Mouse (Mus musculus) neural tube, embryonic 14.5 days (tissue): Measurements from ENCODE around the gene Bach2. TPM values are rescaled to one million over a fixed set of nuclear protein-coding genes. Genes with fewer than 3 reads are reported as not detected.

Experiments
- ATAC-seq: fragments of 200-750 bp; cut with Nextera tagmentation; 2 replicates; pipeline ENCODE4 v1.8.0; 2017; ENCODE audit warnings: low read depth, mild to moderate bottlenecking, moderate TSS enrichment, moderate library complexity
- H3K27ac ChIP-seq: fragments of 300-500 bp; sonication (generic); 2 replicates; pipeline ENCODE4 v1.5.1; 2014; ENCODE audit warnings: low read depth, mild to moderate bottlenecking, control low read depth, low read length, moderate library complexity, mixed read lengths
- H3K27me3 ChIP-seq: fragments of 300-500 bp; sonication (generic); 2 replicates; pipeline ENCODE4 v1.6.1; 2014; ENCODE audit warnings: low read length; ENCODE audit not compliant: control insufficient read depth, insufficient read depth
- H3K36me3 ChIP-seq: fragments of 300-500 bp; sonication (generic); 2 replicates; pipeline ENCODE4 v1.6.1; 2014; ENCODE audit warnings: low read length, mixed read lengths; ENCODE audit not compliant: control insufficient read depth, insufficient read depth
- H3K4me1 ChIP-seq: fragments of 300-500 bp; sonication (generic); 2 replicates; pipeline ENCODE4 v1.6.1; 2014; ENCODE audit warnings: low read length; ENCODE audit not compliant: control insufficient read depth, insufficient read depth
- H3K4me2 ChIP-seq: fragments of 300-500 bp; sonication (generic); 2 replicates; pipeline ENCODE4 v1.6.1; 2014; ENCODE audit warnings: mild to moderate bottlenecking, low read depth, low read length, control low read depth
- H3K4me3 ChIP-seq: fragments of 300-500 bp; sonication (generic); 2 replicates; pipeline ENCODE4 v1.5.1; 2014; ENCODE audit warnings: low read depth, low read length, control low read depth, mixed read lengths
- H3K9ac ChIP-seq: fragments of 300-500 bp; sonication (generic); replicated peaks from 2 replicates; pipeline ENCODE4 v1.6.1; 2014; ENCODE audit warnings: low read depth, mild to moderate bottlenecking, control low read depth, low read length, mixed read lengths
- H3K9me3 ChIP-seq: fragments of 300-500 bp; sonication (generic); 2 replicates; pipeline ENCODE4 v1.6.1; 2016; ENCODE audit warnings: low read length; ENCODE audit not compliant: control insufficient read depth
- WGBS: fragments of 180-500 bp; shearing (Covaris S2); extraction: QIAGEN DNeasy Blood & Tissue Kit; methylation state at CpG from one replicate; pipeline ENCODE4 v1.1.7; 2014; 5-methylcytosine and 5-hydroxymethylcytosine counted together
- polyA plus RNA-seq: library from polyadenylated mRNA; unstranded; fragments of >200 nt; fragmentation: Nextera tagmentation; extraction: Ambion mirVana; gene quantifications from 2 replicates; pipeline ENCODE4 v1.2.1, GENCODE M21; 2014

The Bach2 gene
- polyA plus RNA-seq, 1 experiment from 2014 or later: 32.4 TPM

DNA sequence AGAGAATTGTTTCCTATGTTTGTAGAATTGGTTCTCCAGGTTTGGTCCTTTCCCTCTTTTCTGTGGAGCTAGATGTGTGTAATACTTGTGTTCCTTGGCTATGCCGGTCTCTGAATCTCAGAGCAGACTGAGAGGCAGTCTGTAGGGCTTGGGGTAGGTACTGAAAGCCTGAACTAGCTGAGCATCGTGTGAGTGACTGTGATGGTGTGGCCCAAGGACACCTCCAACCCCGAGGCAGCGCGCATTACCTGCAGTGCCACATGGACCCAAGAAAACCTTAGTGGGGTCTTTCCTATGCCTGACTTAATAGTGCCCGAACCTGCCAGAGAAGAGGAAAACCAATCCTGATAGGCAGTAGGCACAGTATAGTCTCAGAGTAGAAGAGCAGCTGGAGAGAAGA, 85.5 kb downstream of the Bach2 start:
- no peaks in the 10 kb centered on the region for H3K27me3 ChIP-seq
- 95% methylated on average over 6 of the region's 6 CpGs for WGBS
- H3K4me3 ChIP-seq: no peak overlapping the region
- no peaks in the 10 kb centered on the region for H3K9me3 ChIP-seq
- no peak for ATAC-seq
- H3K36me3 ChIP-seq: no peaks in the 10 kb centered on the region
- H3K4me1 ChIP-seq: peaks cover 44% of the 10 kb centered on the region
- no peak overlapping the region for H3K27ac ChIP-seq
- no peak overlapping the region for H3K4me2 ChIP-seq
- no peak overlapping the region for H3K9ac ChIP-seq

GRCm38 (mm10) chr4:32324967-32325366, 86.4 kb downstream of the Bach2 start:
- Histone ChIP-seq H3K4me1 (peaks cover 44% of the 10 kb centered on the region), H3K27ac (peak overlapping the region; percentile 3; the same call in 1 of the 2 replicates), H3K4me2 (no peak overlapping the region), H3K4me3 (no peak overlapping the region), H3K9me3 (no peaks in the 10 kb centered on the region), H3K9ac (no peak overlapping the region), H3K36me3 (no peaks in the 10 kb centered on the region), H3K27me3 (no peaks in the 10 kb centered on the region)
- ATAC-seq: no peak
- 42% methylated on average over 4 of the region's 4 CpGs for WGBS

- no peak overlapping the region for H3K4me2 ChIP-seq
- 16% methylated on average over 3 of the region's 3 CpGs for WGBS
- H3K36me3 ChIP-seq: no peaks in the 10 kb centered on the region
- no peak overlapping the region for H3K9ac ChIP-seq
- H3K27ac ChIP-seq: peak overlapping the region; percentile 36; the same call in 1 of the 2 replicates
- no peak overlapping the region for H3K4me3 ChIP-seq
- peaks cover 44% of the 10 kb centered on the region for H3K4me1 ChIP-seq
- H3K27me3 ChIP-seq: no peaks in the 10 kb centered on the region
- ATAC-seq: 0 out of 2 replicates have a peak, but pooled peaks have one; percentile 1
- H3K9me3 ChIP-seq: no peaks in the 10 kb centered on the region
Observed at GRCm38 (mm10) chr4:32325596-32325995, 87.0 kb downstream of the Bach2 start.

DNA sequence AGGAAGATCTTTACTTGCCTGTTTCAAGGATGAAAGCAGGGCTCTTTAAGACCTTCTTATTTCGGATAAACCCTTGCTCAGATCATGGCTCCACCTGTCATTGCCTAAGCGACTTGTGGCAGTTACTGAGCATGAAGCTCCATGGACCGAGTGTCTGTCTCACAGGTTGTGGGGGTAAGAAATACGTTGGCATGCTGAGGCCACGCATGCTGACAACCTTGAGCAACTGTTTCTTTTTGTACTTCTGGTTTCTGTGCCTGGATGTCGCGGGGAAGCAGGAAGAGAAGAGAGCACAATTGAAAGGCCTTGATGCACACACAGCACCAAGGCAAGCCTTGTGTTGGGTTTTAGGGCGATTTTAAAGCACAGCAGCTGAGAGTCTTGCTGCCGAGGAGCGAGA, 87.7 kb downstream of the Bach2 start:
- H3K9ac ChIP-seq: no peak overlapping the region; the same call in 1 of the 2 replicates
- 28% methylated on average over 10 of the region's 10 CpGs for WGBS
- 0 out of 2 replicates have a peak, but pooled peaks have one; percentile 19 for ATAC-seq

DNA sequence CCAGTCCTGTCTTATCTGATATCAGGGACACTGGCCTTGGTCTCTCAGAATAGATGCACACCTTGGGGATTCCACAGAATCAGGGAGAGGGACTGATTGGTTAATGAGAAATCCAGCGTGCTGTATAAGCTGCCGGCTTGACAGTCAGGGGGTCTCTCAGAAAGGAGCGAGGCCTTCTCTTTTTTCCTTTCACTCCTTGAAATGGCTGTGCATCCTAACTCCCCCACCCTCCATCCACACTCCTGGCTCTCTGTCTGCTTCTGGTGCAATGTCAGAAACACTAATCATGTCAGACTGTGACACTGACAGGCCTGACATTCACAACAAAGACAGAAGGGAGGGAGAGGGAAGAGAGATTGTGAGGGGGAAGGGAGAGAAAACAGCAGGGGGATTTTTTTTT, 88.3 kb downstream of the Bach2 start:
- peak overlapping the region; percentile 13; the same call in 1 of the 2 replicates for H3K9ac ChIP-seq
- H3K27ac ChIP-seq: peak overlapping the region; percentile 80
- no peak overlapping the region for H3K4me3 ChIP-seq
- ATAC-seq: peak; percentile 53
- peaks cover 37% of the 10 kb centered on the region for H3K4me1 ChIP-seq
- no peaks in the 10 kb centered on the region for H3K36me3 ChIP-seq
- H3K27me3 ChIP-seq: no peaks in the 10 kb centered on the region
- H3K9me3 ChIP-seq: no peaks in the 10 kb centered on the region
- H3K4me2 ChIP-seq: peak overlapping the region; percentile 17; the same call in 1 of the 2 replicates
- 9% methylated on average over 3 of the region's 3 CpGs for WGBS

More for the DNA sequence above, 87.7 kb downstream of the Bach2 start:
- Histone ChIP-seq H3K4me2 (peak overlapping the region; percentile 17; the same call in 1 of the 2 replicates), H3K9me3 (no peaks in the 10 kb centered on the region), H3K4me1 (peaks cover 38% of the 10 kb centered on the region), H3K27ac (peak overlapping the region; percentile 80), H3K4me3 (no peak overlapping the region), H3K36me3 (no peaks in the 10 kb centered on the region), H3K27me3 (no peaks in the 10 kb centered on the region)

- WGBS: 28% methylated on average over 5 of the region's 5 CpGs
- Histone ChIP-seq H3K4me2 (no peak overlapping the region), H3K4me1 (peaks cover 37% of the 10 kb centered on the region), H3K9ac (peak overlapping the region; percentile 13), H3K4me3 (no peak overlapping the region), H3K27ac (peak overlapping the region; percentile 80), H3K36me3 (no peaks in the 10 kb centered on the region), H3K9me3 (no peaks in the 10 kb centered on the region), H3K27me3 (no peaks in the 10 kb centered on the region)
- ATAC-seq: no peak
Observed at GRCm38 (mm10) chr4:32327626-32328025, 89.0 kb downstream of the Bach2 start.

- Histone ChIP-seq H3K4me3 (no peak overlapping the region), H3K27ac (0 out of 2 replicates have a peak overlapping the region, but pooled peaks have one; percentile 4), H3K9me3 (no peaks in the 10 kb centered on the region), H3K4me2 (no peak overlapping the region), H3K36me3 (no peaks in the 10 kb centered on the region), H3K4me1 (peaks cover 37% of the 10 kb centered on the region), H3K27me3 (no peaks in the 10 kb centered on the region), H3K9ac (no peak overlapping the region)
- 63% methylated on average over 2 of the region's 2 CpGs for WGBS
- no peak for ATAC-seq
Observed at GRCm38 (mm10) chr4:32328561-32328960, 90.0 kb downstream of the Bach2 start.

DNA sequence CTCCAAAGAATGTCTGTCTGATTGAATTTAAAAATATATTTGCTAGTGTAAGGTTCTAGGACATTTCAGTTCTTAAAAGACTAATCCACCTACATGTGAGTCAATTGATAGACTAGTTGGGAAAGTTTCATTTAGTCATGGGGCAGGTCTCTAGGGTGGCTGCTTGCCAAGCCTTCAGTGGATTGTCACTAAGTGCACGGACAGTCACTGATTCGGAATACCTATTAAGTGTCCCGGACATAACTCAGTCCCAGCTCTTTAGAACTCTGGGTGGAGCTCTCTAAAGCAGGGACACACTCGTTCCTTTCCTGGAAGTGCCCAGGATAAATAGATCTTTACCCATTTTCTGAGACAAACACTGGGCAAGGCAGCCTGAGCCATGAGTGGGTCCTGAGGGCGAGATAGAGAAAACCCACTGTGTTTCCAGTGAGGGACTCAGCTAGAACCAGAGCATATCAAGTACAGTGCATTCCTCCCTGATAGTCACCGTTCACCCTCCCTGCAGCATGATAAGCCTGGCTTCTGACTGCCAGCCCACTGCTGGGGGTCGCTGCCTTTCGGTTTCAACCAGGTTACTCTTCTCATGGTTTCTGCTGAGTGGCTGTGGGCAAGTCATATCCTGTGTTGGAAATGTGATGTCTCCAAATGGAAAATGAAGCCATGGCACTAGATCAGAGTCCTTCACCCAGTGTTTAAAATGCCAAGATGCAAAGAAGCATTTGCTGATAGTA, 92.1 kb downstream of the Bach2 start:
- WGBS: 64% methylated on average over 8 of the region's 8 CpGs

DNA sequence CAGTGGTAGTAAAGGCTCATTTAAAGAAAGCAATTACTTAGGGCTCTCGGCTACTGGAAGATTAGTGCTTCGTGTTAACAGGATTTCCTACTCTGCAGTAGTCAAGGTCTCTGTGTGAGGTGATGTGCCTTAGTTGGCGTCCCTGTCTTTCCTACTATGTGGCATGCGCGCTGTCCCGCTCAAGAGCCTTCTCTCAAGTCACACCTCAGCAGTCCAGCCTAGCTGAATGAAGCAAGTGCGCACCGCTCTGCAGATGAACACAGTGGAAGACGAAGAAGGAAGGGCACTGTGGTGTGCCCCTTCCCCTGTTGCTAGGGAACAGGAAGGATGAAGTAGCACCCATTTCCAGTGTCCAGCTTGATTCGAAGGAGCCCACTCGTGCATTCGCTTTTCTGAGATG, 93.4 kb downstream of the Bach2 start:
- H3K9me3 ChIP-seq: no peaks in the 10 kb centered on the region
- no peak overlapping the region for H3K27ac ChIP-seq
- no peak overlapping the region for H3K4me3 ChIP-seq
- H3K27me3 ChIP-seq: no peaks in the 10 kb centered on the region
- H3K4me2 ChIP-seq: no peak overlapping the region
- no peak for ATAC-seq
- peaks cover 20% of the 10 kb centered on the region for H3K4me1 ChIP-seq
- no peaks in the 10 kb centered on the region for H3K36me3 ChIP-seq
- 88% methylated on average over 12 of the region's 12 CpGs for WGBS
- no peak overlapping the region for H3K9ac ChIP-seq

More for the DNA sequence above, 92.1 kb downstream of the Bach2 start:
- Histone ChIP-seq H3K4me1 (peaks cover 30% of the 10 kb centered on the region), H3K4me3 (no peak overlapping the region), H3K36me3 (no peaks in the 10 kb centered on the region), H3K9ac (no peak overlapping the region), H3K27me3 (no peaks in the 10 kb centered on the region), H3K9me3 (no peaks in the 10 kb centered on the region), H3K4me2 (no peak overlapping the region), H3K27ac (no peak overlapping the region)
- ATAC-seq: no peak
